Mouse (Mus musculus) liver, embryonic 14.5 days (tissue): ENCODE measurements at regions not wholly inside any gene's neighbourhood (a gene's known extent, or its start where the extent isn't known, plus 50 kb on each side); places are given as distances from the start of the nearest gene placed in this dataset.

Experiments
- ATAC-seq: fragments of 200-750 bp; cut with Nextera tagmentation; 2 replicates; pipeline ENCODE4 v1.8.0; 2017; ENCODE audit warnings: moderate number of reproducible peaks, mild to moderate bottlenecking, moderate library complexity; ENCODE audit not compliant: insufficient read depth
- DNase-seq, 3 experiments: peaks; one replicate each; pipeline ENCODE4 v3.0.0-alpha.2; 2012 to 2013; ENCODE audit warnings: low read depth in 3 of 3, low spot score in 3 of 3
- H3K27ac ChIP-seq: fragments of 300-500 bp; sonication (generic); 2 replicates; pipeline ENCODE4 v1.5.1; 2014; ENCODE audit warnings: moderate library complexity, mild to moderate bottlenecking, control low read depth, inconsistent platforms
- H3K27me3 ChIP-seq: fragments of 300-500 bp; sonication (generic); 2 replicates; pipeline ENCODE4 v1.6.1; 2014; ENCODE audit warnings: mild to moderate bottlenecking, low read length, moderate library complexity; ENCODE audit not compliant: control insufficient read depth, insufficient read depth
- H3K36me3 ChIP-seq: fragments of 300-500 bp; sonication (generic); replicated peaks from 2 replicates; pipeline ENCODE4 v1.6.1; 2014; ENCODE audit warnings: low read depth; ENCODE audit not compliant: control insufficient read depth, insufficient read depth
- H3K4me1 ChIP-seq, 2 experiments: fragments of 200-500 bp in 1 of 2; fragments of 300-500 bp in 1 of 2; sonication (generic) in 1 of 2; replicated peaks; 2 replicates each; pipeline ENCODE4 v1.6.1; 2012 to 2014; ENCODE audit warnings: antibody characterized with exemption in 1 of 2, inconsistent platforms in 1 of 2, low read length in 1 of 2; ENCODE audit not compliant: control insufficient read depth in 2 of 2, insufficient read depth in 2 of 2
- H3K4me2 ChIP-seq: fragments of 300-500 bp; sonication (generic); 2 replicates; pipeline ENCODE4 v1.6.1; 2014; ENCODE audit warnings: low read depth, mild to moderate bottlenecking, control low read depth, moderate library complexity
- H3K4me3 ChIP-seq, 2 experiments: fragments of 200-500 bp in 1 of 2; fragments of 300-500 bp in 1 of 2; sonication (generic) in 1 of 2; 2 replicates each; pipeline ENCODE4 v1.5.1; 2012 to 2014; ENCODE audit warnings: low read depth in 2 of 2, low read length in 2 of 2, mild to moderate bottlenecking in 2 of 2, control low read depth in 1 of 2, inconsistent platforms in 1 of 2, moderate library complexity in 1 of 2; ENCODE audit not compliant: insufficient read depth in 1 of 2
- H3K9ac ChIP-seq: fragments of 300-500 bp; sonication (generic); replicated peaks from 2 replicates; pipeline ENCODE4 v1.6.1; 2014; ENCODE audit warnings: mild to moderate bottlenecking, control low read depth, moderate library complexity
- H3K9me3 ChIP-seq: fragments of 300-500 bp; sonication (generic); 2 replicates; pipeline ENCODE4 v1.6.1; 2016; ENCODE audit warnings: low read length, mixed read lengths; ENCODE audit not compliant: control insufficient read depth
- CTCF ChIP-seq: IDR thresholded peaks from 2 replicates; pipeline ENCODE4 v1.5.1; 2016; ENCODE audit warnings: antibody characterized with exemption, low read depth, control low read depth
- EP300 ChIP-seq: IDR thresholded peaks from 2 replicates; pipeline ENCODE4 v1.6.1; 2016; ENCODE audit warnings: antibody characterized with exemption, low read depth
- WGBS: fragments of 180-500 bp; shearing (Covaris S2); extraction: QIAGEN DNeasy Blood & Tissue Kit; methylation state at CpG from one replicate; pipeline ENCODE4 v1.1.7; 2014; ENCODE audit not compliant: insufficient replicate concordance; 5-methylcytosine and 5-hydroxymethylcytosine counted together

GRCm38 (mm10) chr17:83156682-83157081 lies 58.4 kb upstream of the Pkdcc start:
- ATAC-seq: no peak
- WGBS: 57% methylated on average over 8 of the region's 8 CpGs
- Histone ChIP-seq H3K36me3 (no peaks in the 10 kb centered on the region), H3K4me2 (no peak overlapping the region), H3K27me3 (no peaks in the 10 kb centered on the region), H3K4me1 (no peaks in the 10 kb centered on the region; a peak in 2 of 4 replicates), H3K4me3 (no peak overlapping the region), H3K9ac (no peak overlapping the region), H3K27ac (no peak overlapping the region), H3K9me3 (no peaks in the 10 kb centered on the region)
- DNase-seq: no peak
- TF ChIP-seq EP300: no peak

GRCm38 (mm10) chr17:83158053-83158452 lies 57.0 kb upstream of the Pkdcc start:
- TF ChIP-seq CTCF: no peak
- TF ChIP-seq EP300: no peak
- 62% methylated on average over 6 of the region's 6 CpGs for WGBS
- Histone ChIP-seq H3K4me1 (no peaks in the 10 kb centered on the region; a peak in 2 of 4 replicates), H3K27me3 (no peaks in the 10 kb centered on the region), H3K27ac (no peak overlapping the region), H3K4me2 (no peak overlapping the region), H3K9ac (no peak overlapping the region), H3K9me3 (no peaks in the 10 kb centered on the region), H3K36me3 (no peaks in the 10 kb centered on the region), H3K4me3 (no peak overlapping the region)
- no peak for ATAC-seq
- no peak for DNase-seq

- no peaks in the 10 kb centered on the region for H3K27me3 ChIP-seq
- H3K4me2 ChIP-seq: no peak overlapping the region
- no peak for TF ChIP-seq CTCF
- no peak for TF ChIP-seq EP300
- no peaks in the 10 kb centered on the region for H3K36me3 ChIP-seq
- WGBS: 72% methylated on average over 10 of the region's 10 CpGs
- H3K4me1 ChIP-seq: no peaks in the 10 kb centered on the region; a peak in 2 of 4 replicates
- DNase-seq (no peak), ATAC-seq (no peak)
- H3K27ac ChIP-seq: no peak overlapping the region
- H3K4me3 ChIP-seq: no peak overlapping the region
- no peaks in the 10 kb centered on the region for H3K9me3 ChIP-seq
- H3K9ac ChIP-seq: no peak overlapping the region
Measured at GRCm38 (mm10) chr17:83158652-83159051, 56.4 kb upstream of the Pkdcc start.

GRCm38 (mm10) chr17:83159634-83160033 lies 55.5 kb upstream of the Pkdcc start:
- DNase-seq: no peak

GRCm38 (mm10) chr17:83160296-83160695 lies 54.8 kb upstream of the Pkdcc start:
- TF ChIP-seq CTCF (no peak), EP300 (no peak)
- Histone ChIP-seq H3K4me2 (no peak overlapping the region), H3K36me3 (no peaks in the 10 kb centered on the region), H3K9me3 (no peaks in the 10 kb centered on the region), H3K27ac (no peak overlapping the region), H3K4me1 (no peaks in the 10 kb centered on the region; a peak in 2 of 4 replicates), H3K9ac (no peak overlapping the region), H3K27me3 (no peaks in the 10 kb centered on the region), H3K4me3 (no peak overlapping the region)
- DNase-seq (no peak), ATAC-seq (no peak)
- WGBS: 50% methylated on average over 4 of the region's 4 CpGs

More at GRCm38 (mm10) chr17:83159634-83160033, 55.5 kb upstream of the Pkdcc start:
- ATAC-seq: no peak
- H3K27ac ChIP-seq: no peak overlapping the region
- TF ChIP-seq CTCF (no peak), EP300 (no peak)
- no peak overlapping the region for H3K9ac ChIP-seq
- H3K4me3 ChIP-seq: no peak overlapping the region
- WGBS: 60% methylated on average over 4 of the region's 4 CpGs
- no peaks in the 10 kb centered on the region for H3K27me3 ChIP-seq
- H3K4me2 ChIP-seq: no peak overlapping the region
- no peaks in the 10 kb centered on the region; a peak in 2 of 4 replicates for H3K4me1 ChIP-seq
- H3K9me3 ChIP-seq: no peaks in the 10 kb centered on the region
- no peaks in the 10 kb centered on the region for H3K36me3 ChIP-seq
